24 mouse cellular contexts compared by ENCODE assay signal in the genomic region with DNA sequence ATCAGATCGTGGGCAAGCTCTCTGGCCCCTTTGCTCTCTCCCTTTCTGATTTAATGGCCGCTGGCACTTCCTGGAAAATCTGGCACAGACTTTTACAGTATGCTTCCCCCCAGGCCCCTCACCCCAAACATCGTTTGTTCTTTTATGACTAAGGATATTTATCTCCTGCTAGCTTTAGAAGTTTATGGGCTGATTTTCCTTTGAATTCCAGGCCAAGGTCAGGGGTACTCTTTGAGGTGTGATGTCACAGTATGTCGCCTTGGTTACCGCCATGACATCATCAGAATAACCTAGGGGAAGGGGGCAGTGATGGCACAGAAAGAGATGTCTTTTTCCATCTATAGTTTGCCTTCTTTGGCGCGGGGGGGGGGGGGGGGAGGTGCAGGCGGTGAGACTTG.
A peak's percentile ranks its signal among the peaks of the same experiment; 100 is the strongest.
DNase-seq lines count a peak whose midpoint lies in the region; ATAC-seq lines count a peak whose summit lies in the region.
"Had no signal": no experiment of that assay in that cellular context is flagged by ENCODE, and none has a peak within 500 bp of the region (broad histone marks: within the 10 kb centered on the region; RNA-seq: fewer than 3 reads in every experiment).

No protein-coding gene starts in this region.

- no peaks in the 10 kb centered on the region for H3K9me3 ChIP-seq in lung, embryonic 16.5 days (ENCODE audit: control insufficient read depth, low read length)
- H3K9me3 ChIP-seq in limb, embryonic 10.5 days (replicated peaks), result no peaks in the 10 kb centered on the region
- H3K9me3 ChIP-seq: forebrain, embryonic 13.5 days; heart, embryonic 15.5 days; limb, embryonic 13.5 days; midbrain, embryonic 13.5 days; neural tube, embryonic 13.5 days had no signal

- no peak for ATAC-seq in lung, embryonic 16.5 days (ENCODE audit: low read depth)
- ATAC-seq: forebrain, embryonic 13.5 days; hindbrain, embryonic 16.5 days; midbrain, embryonic 13.5 days had no signal

- no peaks in the 10 kb centered on the region for H3K27me3 ChIP-seq in lung, embryonic 16.5 days (ENCODE audit: control insufficient read depth, insufficient read depth, low read depth, low read length)
- peaks cover 14% of the 10 kb centered on the region; the same call in 1 of the 2 replicates for H3K27me3 ChIP-seq in limb, embryonic 10.5 days (ENCODE audit: low read depth, poor library complexity, severe bottlenecking)
- H3K27me3 ChIP-seq: midbrain, embryonic 13.5 days; neural tube, embryonic 13.5 days had no signal

- 58% methylated on average over 8 of the region's 8 CpGs for WGBS in lung, embryonic 16.5 days
- WGBS in limb, embryonic 10.5 days, result 64% methylated on average over 8 of the region's 8 CpGs

- H3K4me2 ChIP-seq in lung, embryonic 16.5 days (ENCODE audit: low read depth, low read length), result no peak overlapping the region
- H3K4me2 ChIP-seq: forebrain, embryonic 13.5 days; heart, embryonic 15.5 days; limb, embryonic 13.5 days; liver, embryonic 11.5 days; midbrain, embryonic 13.5 days; neural tube, embryonic 13.5 days had no signal

- no peaks in the 10 kb centered on the region for H3K36me3 ChIP-seq in lung, embryonic 16.5 days (ENCODE audit: control insufficient read depth, insufficient read depth, low read length)
- H3K36me3 ChIP-seq in limb, embryonic 10.5 days, result no peaks in the 10 kb centered on the region
- H3K36me3 ChIP-seq: heart, embryonic 15.5 days; limb, embryonic 13.5 days; midbrain, embryonic 13.5 days; neural tube, embryonic 13.5 days had no signal

- peaks cover 10% of the 10 kb centered on the region for H3K4me1 ChIP-seq in lung, embryonic 16.5 days (replicated peaks; ENCODE audit: control insufficient read depth, insufficient read depth, low read length)
- H3K4me1 ChIP-seq in limb, embryonic 10.5 days, result peaks cover 32% of the 10 kb centered on the region
- H3K4me1 ChIP-seq: forebrain, embryonic 13.5 days; heart, embryonic 15.5 days; midbrain, embryonic 13.5 days; neural tube, embryonic 13.5 days had no signal

- no peak overlapping the region for H3K4me3 ChIP-seq in lung, embryonic 16.5 days (ENCODE audit: low read length)
- H3K4me3 ChIP-seq in limb, embryonic 10.5 days, result no peak overlapping the region
- H3K4me3 ChIP-seq: forebrain, embryonic 13.5 days; heart, embryonic 15.5 days; left cerebral cortex, adult 2 months; limb, embryonic 13.5 days; midbrain, embryonic 13.5 days; neural tube, embryonic 13.5 days had no signal

- DNase-seq in adrenal gland, adult 2 months, result peak; percentile 65
- no peak for DNase-seq in adrenal gland, adult 18-20 months (ENCODE audit: low spot score in 2 of 2)
- DNase-seq in lung, postnatal 25 days (ENCODE audit: low spot score), result no peak
- DNase-seq in adrenal gland, adult 8-10 months, result peak; percentile 57
- DNase-seq in limb, embryonic 10.5 days (ENCODE audit: low spot score), result no peak
- no peak for DNase-seq in layer of hippocampus, postnatal 25 days (ENCODE audit: extremely low spot score in 1 of 2, low spot score in 1 of 2)
- DNase-seq: cerebellum, adult 11 months; cerebellum, adult 9-10 months; cerebellum, postnatal 36 days; gastrocnemius, postnatal 14 days; kidney, adult 18-20 months; kidney, postnatal 14 days; layer of hippocampus, adult 9-11 months; thymus, postnatal 25 days had no signal

- no peak overlapping the region for H3K9ac ChIP-seq in lung, embryonic 16.5 days (ENCODE audit: low read length)
- H3K9ac ChIP-seq: forebrain, embryonic 13.5 days; heart, embryonic 15.5 days; limb, embryonic 13.5 days; midbrain, embryonic 13.5 days; neural tube, embryonic 13.5 days had no signal

- peak overlapping the region; percentile 17; the same call in 1 of the 2 replicates for H3K27ac ChIP-seq in lung, embryonic 16.5 days (ENCODE audit: low read length)
- H3K27ac ChIP-seq in limb, embryonic 10.5 days, result no peak overlapping the region
- H3K27ac ChIP-seq: forebrain, embryonic 13.5 days; heart, embryonic 15.5 days; left cerebral cortex, adult 2 months; limb, embryonic 13.5 days; macrophage; midbrain, embryonic 13.5 days; neural tube, embryonic 13.5 days had no signal

Comparison
In these comparisons a context has a peak if more than half of its experiments do, and no peak if none do; other contexts are left out.
1. DNase-seq: peak in adrenal gland, adult 2 months (single experiment) and adrenal gland, adult 8-10 months (single experiment); none in adrenal gland, adult 18-20 months (0 of 2), lung, postnatal 25 days (single experiment), limb, embryonic 10.5 days (single experiment) and layer of hippocampus, postnatal 25 days (0 of 2).